In genomic region chr4:133118775-133119375, GRCm38 (mm10) we compare ENCODE assay signal across 12 mouse cellular contexts. TPM values are rescaled to one million over a fixed set of nuclear protein-coding genes. Genes with fewer than 3 reads are reported as not detected.
DNase-seq lines count a peak whose midpoint lies in the region; ATAC-seq and TF ChIP-seq lines count a peak whose summit lies in the region.
"Had no signal": no experiment of that assay in that cellular context is flagged by ENCODE, and none has a peak within 500 bp of the region (broad histone marks: within the 10 kb centered on the region; RNA-seq: fewer than 3 reads in every experiment).

No protein-coding gene starts in this region.

- no peaks in the 10 kb centered on the region for H3K79me2 ChIP-seq in heart, adult 2 months (replicated peaks; ENCODE audit: control insufficient read depth, insufficient read depth, low read length)

- no peak for ATAC-seq in limb, embryonic 12.5 days (ENCODE audit: insufficient number of reproducible peaks, insufficient read depth, low FRiP score, low TSS enrichment, low read depth)
- no peak for ATAC-seq in embryonic facial prominence, embryonic 14.5 days (ENCODE audit: low read depth)
- no peak for ATAC-seq in inflammation-experienced regulatory T-cells, adult 6 months

- no peaks in the 10 kb centered on the region for H3K27me3 ChIP-seq in heart, adult 2 months (ENCODE audit: control insufficient read depth, insufficient read depth, low read length)
- H3K27me3 ChIP-seq in limb, embryonic 12.5 days = no peaks in the 10 kb centered on the region
- H3K27me3 ChIP-seq in limb, embryonic 10.5 days (ENCODE audit: low read depth, poor library complexity, severe bottlenecking) = no peaks in the 10 kb centered on the region
- no peaks in the 10 kb centered on the region for H3K27me3 ChIP-seq in E14TG2a.4 (ENCODE audit: insufficient read depth, low read length)
- H3K27me3 ChIP-seq in embryonic facial prominence, embryonic 14.5 days (replicated peaks; ENCODE audit: control insufficient read depth, insufficient read depth, low read length) = no peaks in the 10 kb centered on the region

- 59% methylated on average over 6 of the region's 6 CpGs for WGBS in heart, adult 2 months
- WGBS in limb, embryonic 12.5 days = 90% methylated on average over 6 of the region's 6 CpGs
- 89% methylated on average over 6 of the region's 6 CpGs for WGBS in limb, embryonic 10.5 days
- 66% methylated on average over 6 of the region's 6 CpGs for WGBS in embryonic facial prominence, embryonic 14.5 days

- no peak for DNase-seq in heart, adult 2 months
- DNase-seq in heart, adult 9 months (ENCODE audit: low spot score in 2 of 2) = no peak
- DNase-seq in limb, embryonic 10.5 days (ENCODE audit: low spot score) = no peak
- no peak for DNase-seq in embryonic facial prominence, embryonic 14.5 days (ENCODE audit: low spot score)
- DNase-seq in right cerebral cortex, postnatal 25 days = no peak
- DNase-seq: liver, embryonic 13.5 days; midbrain, embryonic 14.5 days; thymus, postnatal 25 days had no signal

- peaks cover 20% of the 10 kb centered on the region for H3K4me1 ChIP-seq in heart, adult 2 months (ENCODE audit: control insufficient read depth, insufficient read depth, low read length)
- peaks cover 31% of the 10 kb centered on the region for H3K4me1 ChIP-seq in limb, embryonic 12.5 days (replicated peaks)
- peaks cover 50% of the 10 kb centered on the region for H3K4me1 ChIP-seq in limb, embryonic 10.5 days
- peaks cover 92% of the 10 kb centered on the region for H3K4me1 ChIP-seq in E14TG2a.4 (replicated peaks; ENCODE audit: low read depth, low read length)
- H3K4me1 ChIP-seq in embryonic facial prominence, embryonic 14.5 days (ENCODE audit: control insufficient read depth, insufficient read depth, low read length) = peaks cover 34% of the 10 kb centered on the region

- TF ChIP-seq EP300 in heart, adult 2 months (IDR thresholded peaks at IDR 0.05; ENCODE audit: insufficient read depth, low read depth, low read length) = no peak

- intact Hi-C loops in heart, adult 2 months (cut with DNase I) = no loop called here

- no peak overlapping the region for H3K9ac ChIP-seq in heart, adult 2 months (ENCODE audit: low read depth, low read length)
- H3K9ac ChIP-seq in limb, embryonic 12.5 days (replicated peaks) = no peak overlapping the region
- no peak overlapping the region for H3K9ac ChIP-seq in embryonic facial prominence, embryonic 14.5 days (ENCODE audit: low read depth, low read length)
- H3K9ac ChIP-seq: liver, embryonic 13.5 days had no signal

- H3K27ac ChIP-seq in heart, adult 2 months = peak overlapping the region; percentile 76
- 0 out of 2 replicates have a peak overlapping the region, but pooled peaks have one; percentile 17 for H3K27ac ChIP-seq in limb, embryonic 12.5 days
- no peak overlapping the region for H3K27ac ChIP-seq in limb, embryonic 10.5 days
- peak overlapping the region; percentile 29; the same call in 1 of the 2 replicates for H3K27ac ChIP-seq in embryonic facial prominence, embryonic 14.5 days (replicated peaks; ENCODE audit: low read depth, low read length)

- H3K36me3 ChIP-seq in heart, adult 2 months (ENCODE audit: control insufficient read depth, insufficient read depth, low read length) = peaks cover 2% of the 10 kb centered on the region; the same call in 1 of the 2 replicates
- H3K36me3 ChIP-seq in limb, embryonic 12.5 days = no peaks in the 10 kb centered on the region
- H3K36me3 ChIP-seq in limb, embryonic 10.5 days = no peaks in the 10 kb centered on the region
- no peaks in the 10 kb centered on the region for H3K36me3 ChIP-seq in E14TG2a.4 (ENCODE audit: insufficient read depth, low read length)
- no peaks in the 10 kb centered on the region for H3K36me3 ChIP-seq in embryonic facial prominence, embryonic 14.5 days (ENCODE audit: control insufficient read depth, insufficient read depth, low read length)
- H3K36me3 ChIP-seq: forebrain, embryonic 10.5 days; liver, embryonic 13.5 days had no signal

- H3K4me2 ChIP-seq in limb, embryonic 12.5 days = no peak overlapping the region
- no peak overlapping the region for H3K4me2 ChIP-seq in embryonic facial prominence, embryonic 14.5 days (ENCODE audit: low read depth, low read length)

- TF ChIP-seq CTCF in heart, adult 2 months (IDR thresholded peaks at IDR 0.05) = no peak
- TF ChIP-seq CTCF in E14TG2a.4 (conservative IDR thresholded peaks at IDR 0.05; ENCODE audit: low read length) = no peak

- no peaks in the 10 kb centered on the region for H3K9me3 ChIP-seq in limb, embryonic 12.5 days
- no peaks in the 10 kb centered on the region for H3K9me3 ChIP-seq in limb, embryonic 10.5 days (replicated peaks)
- no peaks in the 10 kb centered on the region for H3K9me3 ChIP-seq in E14TG2a.4 (ENCODE audit: low read length)
- 0 out of 2 replicates have a peak, but pooled peaks cover 1% of the 10 kb centered on the region for H3K9me3 ChIP-seq in embryonic facial prominence, embryonic 14.5 days (ENCODE audit: control insufficient read depth, low read length)
- H3K9me3 ChIP-seq: forebrain, embryonic 10.5 days; liver, embryonic 13.5 days had no signal

- no peak for TF ChIP-seq POLR2A in heart, adult 2 months (IDR thresholded peaks at IDR 0.05; ENCODE audit: insufficient read depth, low read depth, low read length)

- no peak overlapping the region for H3K4me3 ChIP-seq in heart, adult 2 months
- no peak overlapping the region for H3K4me3 ChIP-seq in limb, embryonic 12.5 days (replicated peaks)
- H3K4me3 ChIP-seq in limb, embryonic 10.5 days = no peak overlapping the region
- peak overlapping the region; percentile 39 for H3K4me3 ChIP-seq in E14TG2a.4 (replicated peaks; ENCODE audit: low read length)
- H3K4me3 ChIP-seq in embryonic facial prominence, embryonic 14.5 days (ENCODE audit: low read depth, low read length) = no peak overlapping the region
- H3K4me3 ChIP-seq: forebrain, embryonic 10.5 days; liver, embryonic 13.5 days had no signal

RNA-seq across cellular contexts. Expression of gene Wasf2, which starts 11.4 kb away (rescaled TPM):
- total RNA-seq in heart, adult 2 months (2021) = 10 to 100 TPM; 77.5 to 83.8 TPM
- polyA plus RNA-seq in heart, adult 2 months (2012; rRNA removed) = 34.6 and 39.7 TPM in 2 replicates
- polyA plus RNA-seq in limb, embryonic 12.5 days (2016; fragmentation: Nextera tagmentation; extraction: Ambion mirVana) = 73.8 and 81.6 TPM in 2 replicates
- 62.9 and 73.7 TPM in 2 replicates for polyA plus RNA-seq in limb, embryonic 10.5 days (2016; fragmentation: Nextera tagmentation; extraction: Ambion mirVana)
- 83.4 and 92.4 TPM in 2 replicates for polyA plus RNA-seq in embryonic facial prominence, embryonic 14.5 days (2014; fragmentation: Nextera tagmentation; extraction: Ambion mirVana)
- 100 to 1,000 TPM in 1 of 3 experiments, 10 to 100 TPM in 2; 70.4 to 110 (median 79.7) TPM for polyA plus RNA-seq in inflammation-experienced regulatory T-cells, adult 6 months (2017; shearing (Covaris generic))
